Mouse (Mus musculus) adrenal gland, postnatal 4 days (tissue): Measurements from ENCODE around the gene Pramef6. TPM values are rescaled to one million over a fixed set of nuclear protein-coding genes. Genes with fewer than 3 reads are reported as not detected.
"Not testable (repeated sequence)": the region's sequence is repeated elsewhere in the genome, so short reads cannot be mapped to it uniquely, and the experiment has no call there.

ENCODE experiments used
- DNase-seq, 2 experiments: peaks; one replicate each; pipeline ENCODE4 v3.0.0; 2021 to 2022; ENCODE audit warnings: low spot score in 2 of 2, mixed read lengths in 2 of 2
- long read RNA-seq, 2 experiments: library from polyadenylated mRNA; stranded (forward); transcript quantifications; one replicate each; pipeline ENCODE4 v2.0.0; 2021
- total RNA-seq, 2 experiments: library from RNA; stranded (reverse); gene quantifications; 2 replicates each; pipeline ENCODE4 v1.2.3; 2021

Pramef6 gene
- not detected for total RNA-seq
- long read RNA-seq, experiment 1: 0 reads
- long read RNA-seq, experiment 2: 0 reads

DNA sequence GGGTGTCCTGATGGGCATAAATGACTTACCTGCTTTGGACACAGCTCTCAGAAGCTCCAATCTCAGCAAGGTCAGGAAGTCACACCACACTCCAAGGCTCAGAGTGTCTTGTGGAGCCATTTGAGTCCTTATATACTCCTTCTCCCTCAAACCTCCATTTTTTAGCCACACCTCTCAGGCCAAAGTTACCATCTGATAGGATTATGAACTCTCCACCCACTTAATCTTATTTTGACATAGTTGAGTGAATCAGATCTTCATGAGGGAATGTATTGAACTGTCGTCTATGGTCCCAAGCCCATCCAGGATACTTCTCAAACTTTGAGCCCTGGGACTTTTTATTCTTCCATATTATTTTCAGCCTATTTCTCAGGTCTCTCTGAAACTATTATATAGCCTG is at the start of gene Pramef6:
TSS of gene Pramef6 (minus strand) at position 101 of the 400 bp plus-strand sequence.
- not testable (repeated sequence) for DNase-seq

GRCm38 (mm10) chr4:143894406-143894805 is 5.8 kb downstream of the Pramef6 start:
- not testable (repeated sequence) for DNase-seq

DNA sequence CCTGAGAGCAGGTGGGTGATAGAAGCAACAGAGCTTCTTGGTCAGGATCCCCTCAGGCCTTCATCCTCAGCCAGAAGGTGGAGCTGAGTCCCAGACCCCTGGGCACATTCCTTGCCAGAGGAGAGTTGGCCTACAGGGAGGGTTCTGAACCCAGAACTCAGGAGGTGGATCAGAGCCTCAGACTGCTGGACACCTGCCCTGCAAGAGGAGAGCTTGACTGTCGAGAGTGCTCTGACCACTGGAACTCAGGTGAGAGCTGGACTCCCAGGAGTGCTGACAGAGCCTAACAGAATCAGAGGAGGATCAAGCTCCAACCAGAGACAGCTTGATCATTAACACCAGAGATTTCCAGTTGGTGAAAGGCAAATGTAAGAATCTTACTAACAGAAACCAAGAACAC is 17.8 kb downstream of the Pramef6 start:
- DNase-seq: not testable (repeated sequence)

DNA sequence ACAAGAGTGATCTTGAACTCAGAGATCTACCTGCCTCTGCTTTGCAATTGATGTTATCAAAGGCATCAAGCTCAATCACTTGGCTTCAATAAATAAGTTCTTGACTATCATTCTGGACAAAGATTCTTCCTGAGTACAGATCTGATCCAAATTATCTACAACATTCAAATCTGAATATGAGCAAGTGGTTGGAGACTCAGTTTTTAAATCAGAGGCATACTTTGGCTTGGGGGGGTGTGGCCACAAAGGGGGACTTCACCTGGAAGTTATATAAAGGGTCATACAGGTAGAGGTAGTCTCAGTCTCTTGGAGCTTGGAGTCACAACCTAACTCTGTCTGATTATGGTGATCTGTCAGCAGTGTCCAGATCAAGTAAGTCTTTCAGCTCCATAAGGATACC is 54.0 kb downstream of the Pramef6 start, which contains the start of gene Gm13103:
TSS of gene Gm13103 (plus strand) at position 301 of the 400 bp plus-strand sequence.
- not testable (repeated sequence) for DNase-seq

Other genes starting within 250 kb of the Pramef6 start
- gene Gm13088, start 243.1 kb downstream of the Pramef6 start, total RNA-seq: not detected
- not detected for gene Gm13089, start 197.7 kb downstream of the Pramef6 start, total RNA-seq
- gene Gm13078, start 180.9 kb downstream of the Pramef6 start, total RNA-seq: not detected
- gene Gm13023, start 111.0 kb downstream of the Pramef6 start, total RNA-seq: not detected
- not detected for gene Gm13084, start 84.3 kb downstream of the Pramef6 start, total RNA-seq
- not detected for gene Gm13103, start 53.9 kb downstream of the Pramef6 start, total RNA-seq
- not detected for gene Pramef25, start 50.6 kb upstream of the Pramef6 start, total RNA-seq
- not detected for gene Gm13101, start 66.6 kb upstream of the Pramef6 start, total RNA-seq
- not detected for gene Pramef17, start 94.0 kb upstream of the Pramef6 start, total RNA-seq
- not detected for gene Pramel4, start 158.7 kb upstream of the Pramef6 start, total RNA-seq
- gene Gm13102, start 206.1 kb upstream of the Pramef6 start, total RNA-seq: not detected